22 mouse cellular contexts compared by ENCODE assay signal in the genomic region with DNA sequence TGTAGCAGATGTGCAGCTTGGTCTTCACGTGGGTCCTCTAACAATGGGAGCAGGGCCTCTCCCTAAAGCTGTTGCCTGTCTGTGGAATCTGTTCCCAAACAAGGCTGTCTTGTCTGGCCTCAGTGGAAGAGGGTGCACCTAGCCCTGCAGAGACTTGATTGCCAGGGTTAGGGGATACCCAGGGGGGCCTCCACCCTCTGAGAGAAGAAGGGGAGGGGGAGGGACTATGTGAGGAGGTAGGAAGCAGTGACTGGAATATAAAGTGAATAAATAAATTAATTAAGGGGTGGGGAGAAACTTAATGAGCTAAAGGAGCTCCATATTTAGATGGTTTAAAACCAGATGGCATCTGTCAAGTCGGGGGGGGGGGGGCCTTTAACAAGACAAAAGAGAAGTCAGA.
"Had no signal": no experiment of that assay in that cellular context is flagged by ENCODE, and none has a peak within 500 bp of the region (broad histone marks: within the 10 kb centered on the region; RNA-seq: fewer than 3 reads in every experiment).

No protein-coding gene starts in this region.

- H3K4me2 ChIP-seq: limb, embryonic 13.5 days; liver, embryonic 12.5 days; liver, embryonic 15.5 days; lung, embryonic 15.5 days; midbrain, embryonic 13.5 days; neural tube, embryonic 12.5 days; neural tube, embryonic 15.5 days; stomach, embryonic 15.5 days had no signal

- H3K27ac ChIP-seq: limb, embryonic 10.5 days; limb, embryonic 13.5 days; liver, embryonic 12.5 days; liver, embryonic 15.5 days; lung, embryonic 15.5 days; midbrain, embryonic 10.5 days; midbrain, embryonic 13.5 days; neural tube, embryonic 12.5 days; neural tube, embryonic 15.5 days; stomach, embryonic 15.5 days had no signal

- DNase-seq: kidney, adult 9 months; kidney, postnatal 14 days; kidney, postnatal 4 days; liver; lung, adult 18-20 months; lung, postnatal 10 days; lung, postnatal 36 days; retina, postnatal 1 day; right cerebral cortex, postnatal 25 days; spleen, adult 18-20 months; thymus, postnatal 25 days had no signal

- H3K4me3 ChIP-seq: limb, embryonic 10.5 days; limb, embryonic 13.5 days; liver, embryonic 12.5 days; liver, embryonic 15.5 days; lung, embryonic 15.5 days; megakaryocyte, embryonic 14.5 days; midbrain, embryonic 10.5 days; midbrain, embryonic 13.5 days; neural tube, embryonic 12.5 days; neural tube, embryonic 15.5 days; stomach, embryonic 15.5 days had no signal

- H3K9me3 ChIP-seq: limb, embryonic 10.5 days; limb, embryonic 13.5 days; liver, embryonic 12.5 days; liver, embryonic 15.5 days; lung, embryonic 15.5 days; megakaryocyte, embryonic 14.5 days; midbrain, embryonic 10.5 days; midbrain, embryonic 13.5 days; neural tube, embryonic 12.5 days; neural tube, embryonic 15.5 days; stomach, embryonic 15.5 days had no signal

- H3K4me1 ChIP-seq: limb, embryonic 10.5 days; limb, embryonic 13.5 days; liver, embryonic 12.5 days; liver, embryonic 15.5 days; lung, embryonic 15.5 days; megakaryocyte, embryonic 14.5 days; midbrain, embryonic 10.5 days; midbrain, embryonic 13.5 days; neural tube, embryonic 12.5 days; neural tube, embryonic 15.5 days; stomach, embryonic 15.5 days had no signal

- H3K27me3 ChIP-seq: limb, embryonic 13.5 days; liver, embryonic 12.5 days; liver, embryonic 15.5 days; lung, embryonic 15.5 days; midbrain, embryonic 13.5 days; neural tube, embryonic 12.5 days; neural tube, embryonic 15.5 days; stomach, embryonic 15.5 days had no signal

- H3K9ac ChIP-seq: limb, embryonic 13.5 days; liver, embryonic 12.5 days; liver, embryonic 15.5 days; lung, embryonic 15.5 days; midbrain, embryonic 13.5 days; neural tube, embryonic 12.5 days; neural tube, embryonic 15.5 days; stomach, embryonic 15.5 days had no signal

- ATAC-seq: liver, embryonic 12.5 days; midbrain, embryonic 13.5 days had no signal

- H3K36me3 ChIP-seq: limb, embryonic 10.5 days; limb, embryonic 13.5 days; liver, embryonic 12.5 days; liver, embryonic 15.5 days; lung, embryonic 15.5 days; midbrain, embryonic 10.5 days; midbrain, embryonic 13.5 days; neural tube, embryonic 12.5 days; neural tube, embryonic 15.5 days; stomach, embryonic 15.5 days had no signal
